Mouse (Mus musculus): ENCODE measurements around the gene Mmd2. TPM values are rescaled to one million over a fixed set of nuclear protein-coding genes. Genes with fewer than 3 reads are reported as not detected.

The Mmd2 gene
- polyA plus RNA-seq, 1 experiment from 2014 or later = 0.55 TPM

GRCm38 (mm10) chr5:142615638-142616037 lies 7.0 kb upstream of the Mmd2 start:
- 79% methylated on average over 4 of the region's 4 CpGs for WGBS
- ATAC-seq (ENCODE audit: low read depth) = no peak

GRCm38 (mm10) chr5:142614513-142614912 lies 5.9 kb upstream of the Mmd2 start:
- no peak for ATAC-seq (ENCODE audit: low read depth)
- Histone ChIP-seq H3K9me3 (ENCODE audit: control insufficient read depth, low read length) (no peaks in the 10 kb centered on the region), H3K27ac (ENCODE audit: low read length) (no peak overlapping the region), H3K4me1 (replicated peaks; ENCODE audit: control insufficient read depth, insufficient read depth, low read length) (no peaks in the 10 kb centered on the region), H3K4me3 (ENCODE audit: low read length) (no peak overlapping the region), H3K36me3 (ENCODE audit: control insufficient read depth, insufficient read depth, low read length) (no peaks in the 10 kb centered on the region), H3K9ac (ENCODE audit: low read length) (no peak overlapping the region), H3K27me3 (ENCODE audit: control insufficient read depth, insufficient read depth, low read depth, low read length) (no peaks in the 10 kb centered on the region), H3K4me2 (ENCODE audit: low read depth, low read length) (no peak overlapping the region)
- 50% methylated on average over 3 of the region's 3 CpGs for WGBS

More at GRCm38 (mm10) chr5:142615638-142616037, 7.0 kb upstream of the Mmd2 start:
- Histone ChIP-seq H3K4me3 (ENCODE audit: low read length) (no peak overlapping the region), H3K4me2 (ENCODE audit: low read depth, low read length) (no peak overlapping the region), H3K27ac (ENCODE audit: low read length) (no peak overlapping the region), H3K4me1 (replicated peaks; ENCODE audit: control insufficient read depth, insufficient read depth, low read length) (no peaks in the 10 kb centered on the region), H3K36me3 (ENCODE audit: control insufficient read depth, insufficient read depth, low read length) (no peaks in the 10 kb centered on the region), H3K27me3 (ENCODE audit: control insufficient read depth, insufficient read depth, low read depth, low read length) (no peaks in the 10 kb centered on the region), H3K9ac (ENCODE audit: low read length) (no peak overlapping the region), H3K9me3 (ENCODE audit: control insufficient read depth, low read length) (no peaks in the 10 kb centered on the region)

- WGBS = 76% methylated on average over 4 of the region's 4 CpGs
- H3K9me3 ChIP-seq (ENCODE audit: control insufficient read depth, low read length) = no peaks in the 10 kb centered on the region
- no peak overlapping the region for H3K27ac ChIP-seq (ENCODE audit: low read length)
- no peak for ATAC-seq (ENCODE audit: low read depth)
- peaks cover 6% of the 10 kb centered on the region; the same call in 1 of the 2 replicates for H3K4me1 ChIP-seq (replicated peaks; ENCODE audit: control insufficient read depth, insufficient read depth, low read length)
- no peak overlapping the region for H3K4me3 ChIP-seq (ENCODE audit: low read length)
- no peak overlapping the region for H3K9ac ChIP-seq (ENCODE audit: low read length)
- H3K36me3 ChIP-seq (ENCODE audit: control insufficient read depth, insufficient read depth, low read length) = no peaks in the 10 kb centered on the region
- peaks cover 17% of the 10 kb centered on the region for H3K27me3 ChIP-seq (ENCODE audit: control insufficient read depth, insufficient read depth, low read depth, low read length)
- H3K4me2 ChIP-seq (ENCODE audit: low read depth, low read length) = no peak overlapping the region
Observed at GRCm38 (mm10) chr5:142610362-142610761, 1.8 kb upstream of the Mmd2 start.

- peak overlapping the region; percentile 20; the same call in 1 of the 2 replicates for H3K9ac ChIP-seq (ENCODE audit: low read length)
- no peak for ATAC-seq (ENCODE audit: low read depth)
- H3K4me2 ChIP-seq (ENCODE audit: low read depth, low read length) = peak overlapping the region; percentile 64
- no peak overlapping the region for H3K27ac ChIP-seq (ENCODE audit: low read length)
- peaks cover 6% of the 10 kb centered on the region; the same call in 1 of the 2 replicates for H3K4me1 ChIP-seq (replicated peaks; ENCODE audit: control insufficient read depth, insufficient read depth, low read length)
- H3K4me3 ChIP-seq (ENCODE audit: low read length) = peak overlapping the region; percentile 43
- no peaks in the 10 kb centered on the region for H3K9me3 ChIP-seq (ENCODE audit: control insufficient read depth, low read length)
- 0% methylated on average over 3 of the region's 4 CpGs for WGBS
- no peaks in the 10 kb centered on the region for H3K36me3 ChIP-seq (ENCODE audit: control insufficient read depth, insufficient read depth, low read length)
- peaks cover 17% of the 10 kb centered on the region for H3K27me3 ChIP-seq (ENCODE audit: control insufficient read depth, insufficient read depth, low read depth, low read length)
Observed at GRCm38 (mm10) chr5:142608989-142609325, 357 bp upstream of the Mmd2 start.

- no peak overlapping the region for H3K27ac ChIP-seq (ENCODE audit: low read length)
- peaks cover 6% of the 10 kb centered on the region; the same call in 1 of the 2 replicates for H3K4me1 ChIP-seq (replicated peaks; ENCODE audit: control insufficient read depth, insufficient read depth, low read length)
- H3K9ac ChIP-seq (ENCODE audit: low read length) = no peak overlapping the region
- WGBS = 88% methylated on average over 12 of the region's 12 CpGs
- H3K4me2 ChIP-seq (ENCODE audit: low read depth, low read length) = no peak overlapping the region
- H3K9me3 ChIP-seq (ENCODE audit: control insufficient read depth, low read length) = no peaks in the 10 kb centered on the region
- ATAC-seq (ENCODE audit: low read depth) = no peak
- H3K36me3 ChIP-seq (ENCODE audit: control insufficient read depth, insufficient read depth, low read length) = no peaks in the 10 kb centered on the region
- no peak overlapping the region for H3K4me3 ChIP-seq (ENCODE audit: low read length)
- H3K27me3 ChIP-seq (ENCODE audit: control insufficient read depth, insufficient read depth, low read depth, low read length) = peaks cover 17% of the 10 kb centered on the region
Observed at GRCm38 (mm10) chr5:142605288-142605687, 3.3 kb downstream of the Mmd2 start.

GRCm38 (mm10) chr5:142604379-142604778 lies 4.2 kb downstream of the Mmd2 start:
- no peaks in the 10 kb centered on the region for H3K9me3 ChIP-seq (ENCODE audit: control insufficient read depth, low read length)
- H3K4me1 ChIP-seq (replicated peaks; ENCODE audit: control insufficient read depth, insufficient read depth, low read length) = peaks cover 6% of the 10 kb centered on the region; the same call in 1 of the 2 replicates
- H3K27me3 ChIP-seq (ENCODE audit: control insufficient read depth, insufficient read depth, low read depth, low read length) = peaks cover 17% of the 10 kb centered on the region
- ATAC-seq (ENCODE audit: low read depth) = no peak
- no peak overlapping the region for H3K9ac ChIP-seq (ENCODE audit: low read length)
- no peak overlapping the region for H3K4me2 ChIP-seq (ENCODE audit: low read depth, low read length)
- no peak overlapping the region for H3K4me3 ChIP-seq (ENCODE audit: low read length)
- 81% methylated on average over 7 of the region's 7 CpGs for WGBS
- no peaks in the 10 kb centered on the region for H3K36me3 ChIP-seq (ENCODE audit: control insufficient read depth, insufficient read depth, low read length)
- H3K27ac ChIP-seq (ENCODE audit: low read length) = no peak overlapping the region

GRCm38 (mm10) chr5:142597648-142598390 lies 10.8 kb downstream of the Mmd2 start:
- Histone ChIP-seq H3K27me3 (ENCODE audit: control insufficient read depth, insufficient read depth, low read depth, low read length) (no peaks in the 10 kb centered on the region), H3K4me3 (ENCODE audit: low read length) (no peak overlapping the region), H3K27ac (ENCODE audit: low read length) (no peak overlapping the region), H3K9me3 (ENCODE audit: control insufficient read depth, low read length) (no peaks in the 10 kb centered on the region), H3K4me1 (replicated peaks; ENCODE audit: control insufficient read depth, insufficient read depth, low read length) (no peaks in the 10 kb centered on the region), H3K4me2 (ENCODE audit: low read depth, low read length) (no peak overlapping the region), H3K36me3 (ENCODE audit: control insufficient read depth, insufficient read depth, low read length) (no peaks in the 10 kb centered on the region), H3K9ac (ENCODE audit: low read length) (no peak overlapping the region)
- 56% methylated on average over 6 of the region's 6 CpGs for WGBS
- no peak for ATAC-seq (ENCODE audit: low read depth)

- Histone ChIP-seq H3K4me1 (replicated peaks; ENCODE audit: control insufficient read depth, insufficient read depth, low read length) (no peaks in the 10 kb centered on the region), H3K27ac (ENCODE audit: low read length) (no peak overlapping the region), H3K4me2 (ENCODE audit: low read depth, low read length) (no peak overlapping the region), H3K9ac (ENCODE audit: low read length) (no peak overlapping the region), H3K4me3 (ENCODE audit: low read length) (no peak overlapping the region), H3K27me3 (ENCODE audit: control insufficient read depth, insufficient read depth, low read depth, low read length) (no peaks in the 10 kb centered on the region), H3K36me3 (ENCODE audit: control insufficient read depth, insufficient read depth, low read length) (no peaks in the 10 kb centered on the region), H3K9me3 (ENCODE audit: control insufficient read depth, low read length) (no peaks in the 10 kb centered on the region)
- 66% methylated on average over 6 of the region's 6 CpGs for WGBS
- ATAC-seq (ENCODE audit: low read depth) = no peak
Observed at GRCm38 (mm10) chr5:142596723-142597122, 11.9 kb downstream of the Mmd2 start.

- ATAC-seq (ENCODE audit: low read depth) = no peak
- 58% methylated on average over 3 of the region's 3 CpGs for WGBS
- no peak overlapping the region for H3K4me3 ChIP-seq (ENCODE audit: low read length)
- H3K9me3 ChIP-seq (ENCODE audit: control insufficient read depth, low read length) = no peaks in the 10 kb centered on the region
- no peaks in the 10 kb centered on the region for H3K36me3 ChIP-seq (ENCODE audit: control insufficient read depth, insufficient read depth, low read length)
- no peak overlapping the region for H3K9ac ChIP-seq (ENCODE audit: low read length)
- no peaks in the 10 kb centered on the region for H3K27me3 ChIP-seq (ENCODE audit: control insufficient read depth, insufficient read depth, low read depth, low read length)
- no peak overlapping the region for H3K4me2 ChIP-seq (ENCODE audit: low read depth, low read length)
- no peak overlapping the region for H3K27ac ChIP-seq (ENCODE audit: low read length)
- H3K4me1 ChIP-seq (replicated peaks; ENCODE audit: control insufficient read depth, insufficient read depth, low read length) = no peaks in the 10 kb centered on the region
Observed at GRCm38 (mm10) chr5:142595698-142596097, 12.9 kb downstream of the Mmd2 start.

Measured in lung, embryonic 16.5 days (tissue).